Mouse (Mus musculus): ENCODE results near the gene 1700001L19Rik. TPM values are rescaled to one million over a fixed set of nuclear protein-coding genes. Genes with fewer than 3 reads are reported as not detected.

Gene 1700001L19Rik
- not detected for polyA plus RNA-seq (2017; shearing (Covaris generic))

GRCm38 (mm10) chr13:68597199-68597598 is at the start of gene 1700001L19Rik:
1700001L19Rik (plus strand) TSS chr13:68597421.

DNA sequence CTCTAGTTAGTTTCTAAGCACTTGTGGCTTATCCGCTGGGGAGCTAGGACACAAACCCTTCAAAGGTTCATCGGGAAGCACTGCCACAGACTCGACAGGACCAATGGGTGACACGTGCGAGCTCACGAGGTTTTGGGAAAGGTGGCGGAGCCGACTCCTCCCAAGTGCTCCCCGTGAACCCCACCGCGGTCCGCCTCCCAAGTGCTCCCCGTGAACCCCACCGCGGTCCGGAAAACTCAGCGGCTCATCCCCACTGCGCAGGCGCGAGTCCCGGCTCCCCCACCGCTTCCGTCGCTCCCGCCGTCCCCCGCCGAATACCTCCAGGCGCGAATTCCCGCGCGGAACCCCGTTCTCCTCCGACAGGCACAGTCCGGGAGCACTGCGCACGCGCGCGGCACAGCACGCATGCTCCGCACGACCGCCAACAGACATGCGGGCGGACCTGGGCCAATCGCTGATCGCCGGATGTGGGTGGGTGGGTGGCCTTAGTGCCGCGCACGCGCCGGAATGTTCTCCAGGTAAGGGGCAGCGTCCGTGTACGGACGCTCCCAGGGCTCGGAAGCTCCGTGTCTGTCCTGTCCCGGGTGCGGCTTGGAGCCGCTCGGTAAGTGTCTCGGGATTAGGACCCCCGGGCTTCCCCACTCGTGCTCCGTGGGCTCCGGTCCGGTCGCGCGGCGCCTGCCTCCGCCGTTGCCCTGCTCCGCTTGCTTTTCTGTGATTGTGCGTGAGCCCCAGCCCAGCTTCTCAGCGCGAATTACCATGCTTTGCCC is 15.3 kb upstream of the 1700001L19Rik start, which contains the start of the genes Mtrr and Fastkd3:
Gene Mtrr, minus strand, starts transcription at position 403 of the 770 bp plus-strand sequence.
Gene Fastkd3, plus strand, starts transcription at position 488 of the 770 bp plus-strand sequence.

Other genes starting within 250 kb of the 1700001L19Rik start
- 20.3 TPM for gene Mtrr, start 15.3 kb upstream of the 1700001L19Rik start, polyA plus RNA-seq (2017; shearing (Covaris generic))
- 18.2 TPM for gene Fastkd3, start 15.2 kb upstream of the 1700001L19Rik start, polyA plus RNA-seq (2017; shearing (Covaris generic))

All from naive thymus-derived CD4-positive, alpha-beta T cell, adult 5 months (primary cell).